Mouse (Mus musculus): ENCODE data around the gene Polr2i. TPM values are rescaled to one million over a fixed set of nuclear protein-coding genes. Genes with fewer than 3 reads are reported as not detected.

Gene Polr2i
- polyA plus RNA-seq, 1 experiment from 2014 or later = 144 TPM

- Histone ChIP-seq H3K27me3 (replicated peaks; ENCODE audit: insufficient read depth, low read length) (no peaks in the 10 kb centered on the region), H3K4me3 (ENCODE audit: low read depth, low read length) (no peak overlapping the region), H3K9ac (replicated peaks; ENCODE audit: low read depth) (no peak overlapping the region), H3K27ac (ENCODE audit: low read length) (no peak overlapping the region), H3K4me2 (replicated peaks; ENCODE audit: low read depth, low read length) (no peak overlapping the region), H3K9me3 (ENCODE audit: low read length) (no peaks in the 10 kb centered on the region), H3K4me1 (ENCODE audit: insufficient read depth, low read depth, low read length) (peaks cover 3% of the 10 kb centered on the region; the same call in 1 of the 2 replicates), H3K36me3 (ENCODE audit: insufficient read depth, low read length) (peaks cover 20% of the 10 kb centered on the region)
- WGBS = 90% methylated on average over 5 of the region's 5 CpGs
- TF ChIP-seq EP300 (IDR thresholded peaks at IDR 0.05) = no peak
- TF ChIP-seq CTCF (IDR thresholded peaks at IDR 0.05) = no peak
- DNase-seq (ENCODE audit: low spot score) (no peak), ATAC-seq (no peak)
Observed at GRCm38 (mm10) chr7:30222205-30222604, 9.5 kb upstream of the Polr2i start.

DNA sequence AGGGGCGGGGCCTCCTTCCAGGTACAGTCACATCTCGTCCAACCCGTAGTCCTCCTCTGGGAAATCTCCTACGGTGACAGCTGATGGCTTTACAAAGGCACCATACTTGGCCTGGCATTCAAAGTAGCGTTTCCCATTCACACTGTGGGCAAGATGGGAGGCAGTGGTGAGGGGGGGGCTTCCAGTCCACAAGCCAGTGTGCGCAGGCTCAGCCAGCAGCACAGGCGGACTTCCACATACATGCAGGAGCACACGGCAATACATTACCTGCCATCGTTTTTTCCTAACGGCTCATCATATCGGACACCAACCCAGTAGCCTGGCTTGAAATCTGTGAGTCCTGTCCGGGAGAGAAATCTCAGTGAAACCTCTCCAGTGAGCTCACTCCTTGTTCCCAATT lies 7.5 kb upstream of the Polr2i start:
- H3K4me3 ChIP-seq (ENCODE audit: low read depth, low read length) = no peak overlapping the region
- no peak overlapping the region for H3K9ac ChIP-seq (replicated peaks; ENCODE audit: low read depth)
- no peak for DNase-seq (ENCODE audit: low spot score)
- TF ChIP-seq CTCF (IDR thresholded peaks at IDR 0.05) (no peak), EP300 (IDR thresholded peaks at IDR 0.05) (no peak)
- no peak for ATAC-seq
- H3K27me3 ChIP-seq (replicated peaks; ENCODE audit: insufficient read depth, low read length) = no peaks in the 10 kb centered on the region
- H3K36me3 ChIP-seq (ENCODE audit: insufficient read depth, low read length) = peaks cover 20% of the 10 kb centered on the region
- H3K4me2 ChIP-seq (replicated peaks; ENCODE audit: low read depth, low read length) = no peak overlapping the region
- H3K9me3 ChIP-seq (ENCODE audit: low read length) = no peaks in the 10 kb centered on the region
- peaks cover 3% of the 10 kb centered on the region; the same call in 1 of the 2 replicates for H3K4me1 ChIP-seq (ENCODE audit: insufficient read depth, low read depth, low read length)
- 89% methylated on average over 12 of the region's 12 CpGs for WGBS
- H3K27ac ChIP-seq (ENCODE audit: low read length) = no peak overlapping the region

DNA sequence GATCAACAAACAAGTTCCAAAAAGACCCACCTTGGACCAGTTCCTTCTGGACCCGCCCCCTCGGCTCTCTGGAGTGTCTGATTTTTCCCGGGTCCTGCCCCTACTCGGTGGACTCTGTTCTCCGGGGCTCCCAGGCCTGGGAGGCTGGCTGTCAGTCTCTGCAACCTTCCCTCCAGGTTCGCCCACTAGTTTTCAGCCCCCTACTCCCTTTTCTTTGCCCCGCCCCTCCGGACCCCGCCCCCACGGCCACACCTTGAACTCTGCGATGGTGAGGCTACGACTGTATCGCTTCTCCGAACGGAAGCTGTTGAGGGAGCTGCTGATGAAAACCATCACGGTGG lies 450 bp upstream of the Polr2i start:
- no peak overlapping the region for H3K27ac ChIP-seq (ENCODE audit: low read length)
- H3K36me3 ChIP-seq (ENCODE audit: insufficient read depth, low read length) = peaks cover 2% of the 10 kb centered on the region; the same call in 1 of the 2 replicates
- no peak for ATAC-seq

DNA sequence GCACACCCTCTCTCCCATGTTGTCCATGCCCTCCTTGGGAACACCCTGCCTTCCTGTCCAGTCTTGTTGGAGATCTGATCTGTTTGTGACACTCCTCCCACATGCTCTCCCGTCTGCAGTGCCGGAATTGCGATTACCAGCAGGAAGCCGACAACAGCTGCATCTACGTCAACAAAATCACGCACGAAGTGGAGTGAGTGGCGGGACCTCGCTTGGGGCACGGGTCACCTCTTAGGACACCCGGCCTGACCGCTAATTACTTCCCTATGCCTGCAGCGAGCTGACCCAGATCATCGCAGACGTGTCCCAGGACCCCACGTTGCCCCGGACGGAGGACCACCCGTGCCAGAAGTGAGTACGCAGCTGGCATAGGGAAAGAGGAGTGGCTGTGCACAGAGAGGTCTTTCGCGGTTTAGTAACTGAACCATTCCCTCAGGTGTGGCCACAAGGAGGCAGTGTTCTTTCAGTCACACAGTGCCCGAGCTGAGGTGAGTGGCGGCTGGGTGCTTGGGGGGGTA lies 942 bp downstream of the Polr2i start:
- Histone ChIP-seq H3K27me3 (replicated peaks; ENCODE audit: insufficient read depth, low read length) (no peaks in the 10 kb centered on the region), H3K4me2 (replicated peaks; ENCODE audit: low read depth, low read length) (peak overlapping the region; percentile 76), H3K27ac (ENCODE audit: low read length) (peak overlapping the region; percentile 83), H3K36me3 (ENCODE audit: insufficient read depth, low read length) (no peaks in the 10 kb centered on the region), H3K4me1 (ENCODE audit: insufficient read depth, low read depth, low read length) (peaks cover 5% of the 10 kb centered on the region; the same call in 1 of the 2 replicates), H3K9ac (replicated peaks; ENCODE audit: low read depth) (peak overlapping the region; percentile 75), H3K4me3 (ENCODE audit: low read depth, low read length) (peak overlapping the region; percentile 67), H3K9me3 (ENCODE audit: low read length) (no peaks in the 10 kb centered on the region)
- DNase-seq (ENCODE audit: low spot score) (peak; percentile 83), ATAC-seq (peak; percentile 23)
- TF ChIP-seq EP300 (IDR thresholded peaks at IDR 0.05) = peak; percentile 66; the same call in 1 of the 2 replicates
- TF ChIP-seq CTCF (IDR thresholded peaks at IDR 0.05) = peak; percentile 78
- 2% methylated on average over 24 of the region's 24 CpGs for WGBS

More for the DNA sequence above, 450 bp upstream of the Polr2i start:
- H3K4me2 ChIP-seq (replicated peaks; ENCODE audit: low read depth, low read length) = peak overlapping the region; percentile 78
- TF ChIP-seq EP300 (IDR thresholded peaks at IDR 0.05) = no peak
- no peak for TF ChIP-seq CTCF (IDR thresholded peaks at IDR 0.05)
- 0% methylated on average over 16 of the region's 16 CpGs for WGBS
- DNase-seq (ENCODE audit: low spot score) = peak; percentile 31
- no peaks in the 10 kb centered on the region for H3K27me3 ChIP-seq (replicated peaks; ENCODE audit: insufficient read depth, low read length)
- H3K9ac ChIP-seq (replicated peaks; ENCODE audit: low read depth) = peak overlapping the region; percentile 51
- no peaks in the 10 kb centered on the region for H3K9me3 ChIP-seq (ENCODE audit: low read length)
- H3K4me1 ChIP-seq (ENCODE audit: insufficient read depth, low read depth, low read length) = peaks cover 5% of the 10 kb centered on the region; the same call in 1 of the 2 replicates
- peak overlapping the region; percentile 67 for H3K4me3 ChIP-seq (ENCODE audit: low read depth, low read length)

DNA sequence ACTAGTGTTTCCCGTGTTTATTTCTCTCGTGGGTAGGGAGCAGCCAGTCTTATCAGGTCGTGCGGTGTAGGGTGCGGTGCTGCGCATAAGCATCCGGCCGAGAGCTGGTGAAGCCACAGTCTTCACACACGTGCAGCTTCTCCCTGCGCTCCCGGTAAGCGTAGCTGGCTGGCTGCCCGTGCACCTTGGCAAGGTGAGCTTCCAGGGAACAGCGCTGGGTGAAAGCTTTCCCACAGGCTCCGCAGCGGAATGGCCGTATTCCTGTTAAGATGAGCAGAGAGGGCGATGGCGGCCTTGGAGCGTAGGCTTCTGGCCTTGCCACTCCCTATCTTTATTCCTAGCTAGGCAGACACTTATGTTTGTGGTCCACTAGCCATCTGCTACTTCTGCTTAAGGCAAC lies 1.6 kb downstream of the Polr2i start:
- Histone ChIP-seq H3K27ac (ENCODE audit: low read length) (0 out of 2 replicates have a peak overlapping the region, but pooled peaks have one; percentile 5), H3K9me3 (ENCODE audit: low read length) (no peaks in the 10 kb centered on the region), H3K9ac (replicated peaks; ENCODE audit: low read depth) (no peak overlapping the region), H3K36me3 (ENCODE audit: insufficient read depth, low read length) (no peaks in the 10 kb centered on the region), H3K27me3 (replicated peaks; ENCODE audit: insufficient read depth, low read length) (no peaks in the 10 kb centered on the region), H3K4me3 (ENCODE audit: low read depth, low read length) (no peak overlapping the region; the same call in 1 of the 2 replicates), H3K4me2 (replicated peaks; ENCODE audit: low read depth, low read length) (no peak overlapping the region; the same call in 1 of the 2 replicates), H3K4me1 (ENCODE audit: insufficient read depth, low read depth, low read length) (peaks cover 5% of the 10 kb centered on the region; the same call in 1 of the 2 replicates)
- 86% methylated on average over 20 of the region's 20 CpGs for WGBS
- TF ChIP-seq EP300 (IDR thresholded peaks at IDR 0.05) (no peak), CTCF (IDR thresholded peaks at IDR 0.05) (no peak)
- no peak for DNase-seq (ENCODE audit: low spot score)
- ATAC-seq = no peak

GRCm38 (mm10) chr7:30234276-30234858 lies 2.6 kb downstream of the Polr2i start:
- ATAC-seq = peak; percentile 14
- peaks cover 5% of the 10 kb centered on the region; the same call in 1 of the 2 replicates for H3K4me1 ChIP-seq (ENCODE audit: insufficient read depth, low read depth, low read length)
- TF ChIP-seq EP300 (IDR thresholded peaks at IDR 0.05) (no peak), CTCF (IDR thresholded peaks at IDR 0.05) (no peak)
- no peak overlapping the region for H3K4me2 ChIP-seq (replicated peaks; ENCODE audit: low read depth, low read length)
- no peak overlapping the region for H3K4me3 ChIP-seq (ENCODE audit: low read depth, low read length)
- 80% methylated on average over 15 of the region's 15 CpGs for WGBS
- H3K9ac ChIP-seq (replicated peaks; ENCODE audit: low read depth) = no peak overlapping the region
- no peak overlapping the region for H3K27ac ChIP-seq (ENCODE audit: low read length)
- peak; percentile 60 for DNase-seq (ENCODE audit: low spot score)
- no peaks in the 10 kb centered on the region for H3K9me3 ChIP-seq (ENCODE audit: low read length)
- H3K27me3 ChIP-seq (replicated peaks; ENCODE audit: insufficient read depth, low read length) = no peaks in the 10 kb centered on the region
- H3K36me3 ChIP-seq (ENCODE audit: insufficient read depth, low read length) = no peaks in the 10 kb centered on the region

Data from lung, postnatal 0 days (tissue).